Mouse (Mus musculus): ENCODE measurements around the gene Tmem106a. TPM values are rescaled to one million over a fixed set of nuclear protein-coding genes. Genes with fewer than 3 reads are reported as not detected.
"Not testable (repeated sequence)": the region's sequence is repeated elsewhere in the genome, so short reads cannot be mapped to it uniquely, and the experiment has no call there.

Gene Tmem106a
- polyA plus RNA-seq, 1 experiment = 0.05 TPM

DNA sequence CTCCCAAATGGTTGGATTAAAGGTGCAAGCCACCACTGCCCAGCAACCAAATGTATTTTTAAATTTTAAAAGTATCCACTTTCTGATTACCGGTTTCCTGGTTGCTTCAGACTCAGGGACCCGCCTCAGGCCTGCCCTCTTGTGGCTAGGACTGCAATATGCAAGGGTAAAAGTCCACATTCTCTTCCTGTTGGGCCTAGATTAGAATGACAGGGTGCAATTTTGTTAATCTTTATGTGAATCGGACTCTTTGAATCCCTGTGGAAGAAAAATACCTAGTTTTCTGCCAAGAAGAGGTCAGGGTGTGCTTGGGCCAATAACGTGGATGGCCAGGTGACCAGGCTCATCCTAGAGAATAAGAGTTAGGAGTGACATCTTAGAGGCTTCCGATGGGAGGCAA is 7.4 kb downstream of the Tmem106a start:
- TF ChIP-seq TAL1 (IDR thresholded peaks at IDR 0.05; ENCODE audit: low read length) (no peak), GATA1 (IDR thresholded peaks at IDR 0.05; ENCODE audit: low read length) (no peak)
- H3K27me3 ChIP-seq (ENCODE audit: control insufficient read depth) = no peaks in the 10 kb centered on the region
- H3K9me3 ChIP-seq (ENCODE audit: control insufficient read depth, low read length) = no peaks in the 10 kb centered on the region
- H3K36me3 ChIP-seq (ENCODE audit: control insufficient read depth) = peaks cover 30% of the 10 kb centered on the region
- peaks cover 4% of the 10 kb centered on the region for H3K4me1 ChIP-seq (ENCODE audit: control insufficient read depth)
- no peak overlapping the region for H3K4me3 ChIP-seq (replicated peaks)

DNA sequence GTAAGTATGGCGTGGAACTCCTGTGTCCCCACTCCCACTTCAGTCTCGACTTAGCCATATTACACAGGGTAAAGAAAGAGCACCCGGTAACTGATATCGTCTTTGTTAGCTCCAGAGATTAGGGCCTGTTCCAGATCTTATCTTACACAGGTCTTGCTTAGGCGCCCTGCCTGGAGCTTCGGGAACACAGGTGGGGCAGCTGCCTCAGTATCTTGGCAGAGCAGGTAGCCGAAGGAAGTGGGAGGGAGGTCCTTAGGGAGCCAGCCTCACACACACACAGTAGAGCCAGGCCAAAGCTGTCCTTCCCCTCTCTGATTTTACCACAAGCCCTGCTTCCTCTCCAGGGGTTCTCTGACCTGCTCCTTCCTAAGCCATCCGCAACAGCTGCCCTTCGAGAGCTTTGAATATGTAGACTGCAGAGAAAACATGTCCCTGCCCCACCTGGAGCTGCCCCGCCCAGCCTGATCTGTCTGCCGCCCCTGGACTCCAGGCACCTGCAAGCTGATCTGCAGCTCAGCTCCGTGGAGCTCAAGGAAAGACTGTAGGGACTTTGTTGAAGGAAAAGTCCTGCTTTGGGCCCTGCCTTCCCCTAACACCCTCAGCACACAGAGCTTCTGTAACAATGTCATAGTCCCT is 8.1 kb downstream of the Tmem106a start:
- Histone ChIP-seq H3K36me3 (ENCODE audit: control insufficient read depth) (peaks cover 26% of the 10 kb centered on the region), H3K4me1 (ENCODE audit: control insufficient read depth) (peaks cover 4% of the 10 kb centered on the region), H3K27me3 (ENCODE audit: control insufficient read depth) (peaks cover under 1% of the 10 kb centered on the region; the same call in 1 of the 2 replicates), H3K4me3 (replicated peaks) (no peak overlapping the region), H3K9me3 (ENCODE audit: control insufficient read depth, low read length) (no peaks in the 10 kb centered on the region)
- TF ChIP-seq GATA1 (IDR thresholded peaks at IDR 0.05; ENCODE audit: low read length) (no peak), TAL1 (IDR thresholded peaks at IDR 0.05; ENCODE audit: low read length) (no peak)

- no peak within 1 kb of the TSS for H3K4me3 ChIP-seq (replicated peaks)
- H3K27me3 ChIP-seq (ENCODE audit: control insufficient read depth) = peaks cover 19% of the 10 kb centered on the region
- TF ChIP-seq GATA1 (IDR thresholded peaks at IDR 0.05; ENCODE audit: low read length) = no peak
- TF ChIP-seq TAL1 (IDR thresholded peaks at IDR 0.05; ENCODE audit: low read length) = no peak
- peaks cover 1% of the 10 kb centered on the region for H3K4me1 ChIP-seq (ENCODE audit: control insufficient read depth)
- H3K36me3 ChIP-seq (ENCODE audit: control insufficient read depth) = no peaks in the 10 kb centered on the region
- no peaks in the 10 kb centered on the region for H3K9me3 ChIP-seq (ENCODE audit: control insufficient read depth, low read length)
Observed at GRCm38 (mm10) chr11:101599156-101599555, 17.1 kb downstream of the Tmem106a start, which contains the start of gene Gm11634. Gm11634 (minus strand) TSS chr11:101599256.

- Histone ChIP-seq H3K9me3 (ENCODE audit: control insufficient read depth, low read length) (no peaks in the 10 kb centered on the region), H3K36me3 (ENCODE audit: control insufficient read depth) (no peaks in the 10 kb centered on the region), H3K4me1 (ENCODE audit: control insufficient read depth) (peaks cover 12% of the 10 kb centered on the region), H3K4me3 (replicated peaks) (no peak overlapping the region), H3K27me3 (ENCODE audit: control insufficient read depth) (peaks cover 16% of the 10 kb centered on the region)
- TF ChIP-seq TAL1 (IDR thresholded peaks at IDR 0.05; ENCODE audit: low read length) (no peak), GATA1 (IDR thresholded peaks at IDR 0.05; ENCODE audit: low read length) (no peak)
Observed at GRCm38 (mm10) chr11:101602491-101602890, 20.4 kb downstream of the Tmem106a start.

DNA sequence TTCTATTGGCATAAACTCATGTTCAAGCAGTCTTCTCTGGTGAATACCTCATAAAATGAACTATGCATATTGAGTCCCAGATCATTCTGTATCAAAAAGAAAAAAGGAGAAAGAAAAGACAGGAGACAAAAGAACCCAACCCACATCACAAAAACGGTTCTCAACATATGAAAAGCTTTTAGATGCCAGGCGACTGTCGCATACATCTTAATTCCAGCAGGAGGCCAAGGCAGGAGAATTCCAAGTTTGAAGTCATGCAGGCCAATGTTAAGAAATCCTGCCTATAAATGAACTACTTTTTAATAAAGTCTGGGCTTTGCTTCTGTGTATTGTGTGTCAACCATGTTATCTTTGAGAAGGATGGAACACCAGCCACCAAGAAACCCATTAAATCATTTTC is 22.1 kb downstream of the Tmem106a start:
- TF ChIP-seq GATA1 (IDR thresholded peaks at IDR 0.05; ENCODE audit: low read length) (no peak), TAL1 (IDR thresholded peaks at IDR 0.05; ENCODE audit: low read length) (no peak)
- H3K4me3 ChIP-seq (replicated peaks) = no peak overlapping the region
- no peaks in the 10 kb centered on the region for H3K9me3 ChIP-seq (ENCODE audit: control insufficient read depth, low read length)

DNA sequence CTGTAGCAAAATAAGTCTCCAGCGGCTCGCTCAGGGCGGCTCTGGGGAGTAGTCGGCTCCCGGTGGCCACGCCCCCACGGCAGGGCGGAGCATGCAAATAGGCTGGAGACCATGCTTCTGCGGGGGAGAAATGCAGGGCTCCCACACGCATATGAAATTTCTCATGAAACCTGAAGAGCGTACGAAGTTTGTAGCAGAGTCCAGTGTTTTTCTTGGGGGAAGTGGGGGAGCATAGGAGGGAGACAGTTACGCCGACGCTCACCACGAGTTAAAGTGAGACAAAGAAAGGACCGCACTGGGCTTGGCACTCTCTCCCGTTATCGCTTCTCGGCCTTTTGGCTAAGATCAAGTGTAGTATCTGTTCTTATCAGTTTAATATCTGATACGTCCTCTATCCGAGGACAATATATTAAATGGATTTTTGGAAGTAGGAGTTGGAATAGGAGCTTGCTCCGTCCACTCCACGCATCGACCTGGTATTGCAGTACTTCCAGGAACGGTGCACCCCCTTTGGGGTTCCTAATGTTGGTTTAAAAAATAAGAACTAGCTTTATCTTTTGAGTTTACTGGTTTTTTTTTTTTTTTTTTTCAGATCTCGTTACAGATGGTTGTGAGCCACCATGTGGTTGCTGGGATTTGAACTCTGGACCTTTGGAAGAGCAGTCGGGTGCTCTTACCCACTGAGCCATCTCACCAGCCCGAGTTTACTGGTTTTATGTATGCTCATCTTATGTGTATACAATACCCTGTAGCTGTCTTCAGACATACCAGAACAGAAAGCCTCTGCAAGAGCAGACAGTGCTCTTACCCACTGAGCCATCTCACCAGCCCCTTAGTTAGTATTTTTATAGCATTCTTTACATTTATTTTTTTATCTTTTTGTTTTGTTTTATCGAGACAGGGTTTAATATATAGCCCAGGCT is 22.8 kb downstream of the Tmem106a start:
- not testable (repeated sequence) for H3K9me3 ChIP-seq (ENCODE audit: control insufficient read depth, low read length); H3K36me3 ChIP-seq (ENCODE audit: control insufficient read depth); H3K27me3 ChIP-seq (ENCODE audit: control insufficient read depth)
- Histone ChIP-seq H3K4me1 (ENCODE audit: control insufficient read depth) (peaks cover 12% of the 10 kb centered on the region), H3K4me3 (replicated peaks) (peak overlapping the region; percentile 58)

More for the DNA sequence above, 22.1 kb downstream of the Tmem106a start:
- H3K36me3 ChIP-seq (ENCODE audit: control insufficient read depth) = no peaks in the 10 kb centered on the region
- H3K4me1 ChIP-seq (ENCODE audit: control insufficient read depth) = peaks cover 12% of the 10 kb centered on the region
- H3K27me3 ChIP-seq (ENCODE audit: control insufficient read depth) = peaks cover 12% of the 10 kb centered on the region

DNA sequence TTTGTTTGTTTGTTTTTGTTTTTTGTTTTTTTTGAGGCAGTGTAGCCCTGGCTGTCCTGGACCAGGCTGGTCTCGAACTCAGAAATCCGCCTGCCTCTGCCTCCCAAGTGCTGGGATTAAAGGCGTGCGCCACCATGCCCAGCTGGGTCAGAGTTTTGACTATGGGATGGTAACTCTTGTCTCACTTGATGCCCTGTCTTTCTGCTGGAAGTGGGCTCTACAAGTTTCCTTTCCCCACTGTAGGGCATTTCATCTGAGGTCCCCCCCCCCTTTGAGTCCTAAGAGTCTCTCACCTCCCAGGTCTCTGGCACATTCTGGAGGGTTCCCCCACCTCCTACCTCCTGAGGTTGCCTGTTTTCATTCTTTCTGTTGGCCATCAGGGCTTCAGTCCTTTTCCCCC is 25.1 kb downstream of the Tmem106a start:
- H3K4me1 ChIP-seq (ENCODE audit: control insufficient read depth) = peaks cover 16% of the 10 kb centered on the region
- H3K9me3 ChIP-seq (ENCODE audit: control insufficient read depth, low read length); H3K27me3 ChIP-seq (ENCODE audit: control insufficient read depth): not testable (repeated sequence)

GRCm38 (mm10) chr11:101610445-101610844 is 28.4 kb downstream of the Tmem106a start:
- Histone ChIP-seq H3K4me1 (ENCODE audit: control insufficient read depth) (peaks cover 23% of the 10 kb centered on the region), H3K9me3 (ENCODE audit: control insufficient read depth, low read length) (no peaks in the 10 kb centered on the region), H3K27me3 (ENCODE audit: control insufficient read depth) (peaks cover 3% of the 10 kb centered on the region), H3K4me3 (replicated peaks) (no peak overlapping the region), H3K36me3 (ENCODE audit: control insufficient read depth) (no peaks in the 10 kb centered on the region)
- TF ChIP-seq TAL1 (IDR thresholded peaks at IDR 0.05; ENCODE audit: low read length) = no peak
- TF ChIP-seq GATA1 (IDR thresholded peaks at IDR 0.05; ENCODE audit: low read length) = no peak

More for the DNA sequence above, 25.1 kb downstream of the Tmem106a start:
- not testable (repeated sequence) for H3K4me3 ChIP-seq (replicated peaks); H3K36me3 ChIP-seq (ENCODE audit: control insufficient read depth)

DNA sequence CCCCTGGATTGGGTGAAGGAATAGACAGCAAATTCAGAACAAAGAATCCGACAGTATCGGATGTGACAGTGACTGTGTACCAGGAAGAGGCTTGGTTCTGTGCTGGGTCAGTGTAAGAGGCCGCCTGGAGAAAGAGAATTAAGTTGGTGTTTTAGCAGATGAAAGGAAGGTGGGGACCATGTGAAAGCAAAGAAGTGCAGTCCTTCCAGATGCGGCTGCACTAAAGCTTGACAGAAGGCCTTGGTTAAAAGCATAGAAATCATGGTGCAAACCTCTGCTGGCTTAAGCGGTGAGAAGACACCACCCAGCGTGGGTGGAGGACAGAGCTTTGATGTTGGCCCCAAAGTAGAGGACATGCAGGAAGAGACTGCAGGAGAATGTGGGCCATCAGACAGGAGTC is 31.6 kb downstream of the Tmem106a start:
- no peak overlapping the region for H3K4me3 ChIP-seq (replicated peaks)
- no peaks in the 10 kb centered on the region for H3K9me3 ChIP-seq (ENCODE audit: control insufficient read depth, low read length)
- H3K27me3 ChIP-seq (ENCODE audit: control insufficient read depth) = peaks cover 6% of the 10 kb centered on the region
- no peaks in the 10 kb centered on the region for H3K36me3 ChIP-seq (ENCODE audit: control insufficient read depth)
- peaks cover 52% of the 10 kb centered on the region for H3K4me1 ChIP-seq (ENCODE audit: control insufficient read depth)
- no peak for TF ChIP-seq GATA1 (IDR thresholded peaks at IDR 0.05; ENCODE audit: low read length)
